Mouse (Mus musculus): Measurements from ENCODE around the gene Ctnna3. TPM values are rescaled to one million over a fixed set of nuclear protein-coding genes. Genes with fewer than 3 reads are reported as not detected.
"Not testable (repeated sequence)": the region's sequence is repeated elsewhere in the genome, so short reads cannot be mapped to it uniquely, and the experiment has no call there.

The Ctnna3 gene
- polyA plus RNA-seq, 1 experiment from 2014 or later, result 18.5 TPM

DNA sequence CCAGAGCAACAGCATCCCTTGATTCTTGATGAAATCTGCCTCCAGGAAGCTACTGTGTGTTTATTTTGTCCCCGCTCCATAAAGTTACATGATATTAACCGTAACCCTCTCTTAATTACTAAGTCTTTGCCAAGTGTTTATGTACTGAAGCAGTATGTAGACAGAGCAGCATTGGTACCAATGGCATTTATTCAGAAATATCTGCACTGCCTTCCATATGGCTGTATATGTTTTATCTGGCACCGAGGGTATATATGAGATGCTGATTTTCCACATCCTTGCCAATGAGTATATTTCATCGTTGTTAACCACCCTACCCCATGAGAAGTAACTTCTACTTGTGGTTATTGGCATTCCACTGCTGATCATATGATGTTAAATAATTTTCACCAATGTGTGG lies 947.9 kb downstream of the Ctnna3 start:
- WGBS, result 85% methylated on average over 4 of the region's 4 CpGs
- no peak overlapping the region for H3K4me3 ChIP-seq
- H3K4me1 ChIP-seq, result no peaks in the 10 kb centered on the region
- H3K4me2 ChIP-seq, result no peak overlapping the region
- H3K27ac ChIP-seq (replicated peaks), result no peak overlapping the region
- H3K9ac ChIP-seq, result no peak overlapping the region
- no peaks in the 10 kb centered on the region for H3K27me3 ChIP-seq (replicated peaks)
- ATAC-seq (ENCODE audit: extremely low read depth, insufficient number of reproducible peaks, low FRiP score, low TSS enrichment), result no peak
- no peaks in the 10 kb centered on the region for H3K9me3 ChIP-seq
- H3K36me3 ChIP-seq, result no peaks in the 10 kb centered on the region

DNA sequence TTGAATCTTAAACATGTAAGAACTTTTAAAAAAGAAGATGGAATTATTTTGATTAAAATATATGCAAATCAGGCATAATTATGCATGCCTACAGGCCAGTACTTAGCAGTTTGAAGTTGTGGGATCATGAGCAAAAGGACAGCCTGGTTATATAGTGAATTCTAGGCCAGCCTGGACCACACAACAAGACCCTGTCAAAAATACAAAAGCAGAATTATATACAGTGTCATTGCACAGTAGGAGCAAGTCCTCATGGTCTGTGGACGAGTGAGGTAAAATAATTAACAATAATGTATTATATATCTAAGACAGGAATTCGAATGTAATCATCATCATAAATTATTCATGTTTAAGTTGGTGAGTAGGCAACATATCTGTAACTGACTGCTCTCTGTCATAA lies 966.7 kb downstream of the Ctnna3 start:
- Histone ChIP-seq H3K27me3 (replicated peaks) (no peaks in the 10 kb centered on the region), H3K9me3 (no peaks in the 10 kb centered on the region), H3K27ac (replicated peaks) (no peak overlapping the region), H3K36me3 (no peaks in the 10 kb centered on the region), H3K4me3 (no peak overlapping the region), H3K9ac (no peak overlapping the region), H3K4me2 (no peak overlapping the region), H3K4me1 (no peaks in the 10 kb centered on the region)
- ATAC-seq (ENCODE audit: extremely low read depth, insufficient number of reproducible peaks, low FRiP score, low TSS enrichment), result no peak
- 58% methylated on average over 2 of the region's 2 CpGs for WGBS

DNA sequence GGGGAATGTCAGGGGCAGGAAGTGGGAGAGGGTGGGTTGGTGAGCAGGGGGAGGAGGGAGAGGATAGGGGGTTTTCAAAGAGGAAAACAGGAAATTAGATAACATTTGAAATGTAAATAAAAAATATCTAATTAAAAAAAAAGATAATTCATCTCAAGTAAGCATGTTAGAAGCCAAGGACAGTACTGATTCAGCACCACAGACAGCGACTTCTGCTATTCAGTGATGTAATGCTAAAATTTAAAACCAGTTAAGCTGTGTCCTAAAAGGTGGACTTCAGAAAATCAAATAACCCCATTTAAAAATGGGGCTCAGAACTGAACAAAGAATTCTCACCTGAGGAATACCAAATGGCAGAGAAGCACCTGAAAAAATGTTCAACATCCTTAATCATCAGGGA lies 988.5 kb downstream of the Ctnna3 start:
- not testable (repeated sequence) for H3K4me2 ChIP-seq; H3K9me3 ChIP-seq; H3K9ac ChIP-seq; H3K27me3 ChIP-seq (replicated peaks); H3K27ac ChIP-seq (replicated peaks); H3K4me1 ChIP-seq; ATAC-seq (ENCODE audit: extremely low read depth, insufficient number of reproducible peaks, low FRiP score, low TSS enrichment); H3K4me3 ChIP-seq; H3K36me3 ChIP-seq
- 17% methylated on average over 1 of the region's 1 CpGs for WGBS

DNA sequence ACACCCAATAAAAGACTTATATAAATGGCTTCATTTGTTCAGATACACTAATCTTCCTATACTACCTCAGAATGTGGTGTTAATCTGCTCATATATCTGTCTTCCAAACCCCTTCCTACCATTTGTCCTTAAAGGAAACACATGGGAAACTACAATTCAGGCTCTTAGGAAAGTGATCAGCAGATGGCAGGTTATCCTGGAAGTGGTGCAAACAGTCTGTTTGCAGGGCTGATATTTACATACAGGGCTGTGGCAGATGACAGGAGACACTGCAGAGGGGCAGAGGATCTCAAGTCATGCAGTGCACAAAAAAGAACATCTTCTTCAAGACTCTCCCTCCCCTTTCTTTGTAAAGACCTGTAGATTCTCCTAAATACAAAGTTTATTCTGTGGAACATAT lies 1008.8 kb downstream of the Ctnna3 start:
- Histone ChIP-seq H3K4me3 (no peak overlapping the region), H3K27me3 (replicated peaks) (no peaks in the 10 kb centered on the region), H3K36me3 (no peaks in the 10 kb centered on the region), H3K4me1 (no peaks in the 10 kb centered on the region), H3K9me3 (no peaks in the 10 kb centered on the region), H3K9ac (no peak overlapping the region), H3K27ac (replicated peaks) (no peak overlapping the region), H3K4me2 (no peak overlapping the region)
- no peak for ATAC-seq (ENCODE audit: extremely low read depth, insufficient number of reproducible peaks, low FRiP score, low TSS enrichment)

DNA sequence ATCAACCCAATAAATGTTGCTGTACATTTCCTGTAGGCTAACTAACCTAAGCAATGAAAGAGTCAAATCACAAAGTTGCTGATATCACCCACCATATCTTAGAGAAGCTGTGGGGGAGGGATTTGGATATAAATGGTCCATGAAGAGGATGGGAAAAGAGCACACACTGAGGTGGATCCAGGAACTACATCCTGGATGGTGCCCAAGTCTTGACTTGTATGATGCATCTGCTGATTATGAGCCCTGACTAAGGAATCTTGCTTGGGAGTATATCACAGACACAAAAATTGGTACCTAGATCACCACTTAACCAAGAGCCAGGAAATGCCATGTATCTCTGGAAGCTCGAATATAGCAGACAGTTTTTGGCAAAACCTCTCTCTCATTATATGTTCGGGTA lies 1018.7 kb downstream of the Ctnna3 start:
- H3K27me3 ChIP-seq (replicated peaks), result no peaks in the 10 kb centered on the region
- no peak overlapping the region for H3K4me2 ChIP-seq
- ATAC-seq (ENCODE audit: extremely low read depth, insufficient number of reproducible peaks, low FRiP score, low TSS enrichment), result no peak
- no peak overlapping the region for H3K9ac ChIP-seq
- H3K9me3 ChIP-seq, result no peaks in the 10 kb centered on the region
- H3K4me1 ChIP-seq, result no peaks in the 10 kb centered on the region
- no peak overlapping the region for H3K4me3 ChIP-seq
- H3K27ac ChIP-seq (replicated peaks), result no peak overlapping the region
- H3K36me3 ChIP-seq, result no peaks in the 10 kb centered on the region
- WGBS, result 71% methylated on average over 2 of the region's 2 CpGs

DNA sequence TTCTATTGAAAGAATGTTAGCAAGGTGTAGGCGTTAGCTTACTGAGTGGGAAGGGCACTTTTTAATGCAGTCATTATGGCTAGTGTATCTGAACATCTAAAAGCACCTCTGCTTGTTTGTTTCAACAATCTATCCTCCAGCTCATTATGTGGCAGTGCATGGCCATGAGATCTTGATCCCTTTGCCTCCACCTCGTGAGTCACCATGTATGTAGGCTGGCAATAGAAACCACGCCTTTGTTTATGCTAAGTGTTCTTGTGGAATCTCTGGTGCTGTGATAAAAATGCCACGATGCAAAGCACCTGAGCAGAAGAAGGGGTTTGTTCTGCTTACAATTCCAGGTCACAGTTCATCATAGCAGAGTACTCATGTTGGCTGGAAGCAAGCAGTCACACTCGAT lies 1053.4 kb downstream of the Ctnna3 start:
- no peak overlapping the region for H3K4me2 ChIP-seq
- peaks cover 4% of the 10 kb centered on the region; the same call in 1 of the 2 replicates for H3K36me3 ChIP-seq
- 67% methylated on average over 5 of the region's 5 CpGs for WGBS
- H3K9me3 ChIP-seq, result no peaks in the 10 kb centered on the region
- no peak overlapping the region for H3K4me3 ChIP-seq
- H3K4me1 ChIP-seq, result no peaks in the 10 kb centered on the region
- no peaks in the 10 kb centered on the region for H3K27me3 ChIP-seq (replicated peaks)
- no peak overlapping the region for H3K9ac ChIP-seq
- no peak for ATAC-seq (ENCODE audit: extremely low read depth, insufficient number of reproducible peaks, low FRiP score, low TSS enrichment)
- H3K27ac ChIP-seq (replicated peaks), result no peak overlapping the region

DNA sequence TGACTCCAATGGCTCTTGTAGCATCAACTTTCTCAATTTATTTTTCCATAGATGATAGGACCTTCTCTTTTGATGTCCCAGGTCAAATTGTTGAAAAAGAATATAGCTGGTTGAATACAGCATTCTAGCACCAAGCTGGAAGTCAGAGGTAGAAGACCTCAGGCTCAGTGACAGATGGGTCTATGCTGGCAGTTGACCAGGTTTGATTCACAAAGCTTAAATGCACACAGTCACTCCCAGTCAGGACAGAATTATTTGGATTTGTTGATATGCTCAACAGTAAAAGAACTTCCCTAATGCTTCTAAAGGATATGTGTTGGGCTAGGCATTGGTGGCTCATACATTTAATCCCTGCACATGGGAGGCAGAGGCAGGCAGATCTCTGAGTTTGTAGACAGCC lies 1059.6 kb downstream of the Ctnna3 start:
- no peaks in the 10 kb centered on the region for H3K9me3 ChIP-seq
- H3K9ac ChIP-seq, result no peak overlapping the region
- H3K36me3 ChIP-seq, result peaks cover 4% of the 10 kb centered on the region; the same call in 1 of the 2 replicates
- H3K4me3 ChIP-seq, result no peak overlapping the region
- H3K27me3 ChIP-seq (replicated peaks), result no peaks in the 10 kb centered on the region
- no peak for ATAC-seq (ENCODE audit: extremely low read depth, insufficient number of reproducible peaks, low FRiP score, low TSS enrichment)
- H3K4me2 ChIP-seq, result no peak overlapping the region
- H3K27ac ChIP-seq (replicated peaks), result no peak overlapping the region
- no peaks in the 10 kb centered on the region for H3K4me1 ChIP-seq

DNA sequence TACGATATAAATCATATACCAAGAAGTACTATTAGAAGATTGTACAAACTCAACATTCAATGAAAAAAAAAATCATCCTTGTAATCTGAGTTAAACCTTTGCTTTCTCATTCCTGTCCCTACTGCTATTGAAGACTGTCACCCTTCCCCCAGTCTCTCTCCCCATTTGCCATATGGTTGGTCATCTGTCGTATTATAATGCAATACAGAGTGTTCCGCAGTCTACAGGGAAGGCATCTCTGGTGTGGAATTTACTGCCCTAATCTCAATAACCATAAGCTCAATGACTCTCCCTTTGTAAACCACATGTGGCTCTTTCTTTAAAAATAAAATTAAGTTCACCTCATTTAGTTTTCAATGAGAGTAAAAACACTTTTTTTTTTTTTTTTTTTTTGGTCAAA lies 1113.7 kb downstream of the Ctnna3 start:
- no peak overlapping the region for H3K27ac ChIP-seq (replicated peaks)
- ATAC-seq (ENCODE audit: extremely low read depth, insufficient number of reproducible peaks, low FRiP score, low TSS enrichment), result no peak
- no peaks in the 10 kb centered on the region for H3K4me1 ChIP-seq
- H3K36me3 ChIP-seq, result no peaks in the 10 kb centered on the region
- H3K4me2 ChIP-seq, result no peak overlapping the region
- no peak overlapping the region for H3K4me3 ChIP-seq
- WGBS, result 76% methylated on average over 3 of the region's 3 CpGs
- H3K27me3 ChIP-seq (replicated peaks), result no peaks in the 10 kb centered on the region
- H3K9me3 ChIP-seq, result no peaks in the 10 kb centered on the region
- H3K9ac ChIP-seq, result no peak overlapping the region

DNA sequence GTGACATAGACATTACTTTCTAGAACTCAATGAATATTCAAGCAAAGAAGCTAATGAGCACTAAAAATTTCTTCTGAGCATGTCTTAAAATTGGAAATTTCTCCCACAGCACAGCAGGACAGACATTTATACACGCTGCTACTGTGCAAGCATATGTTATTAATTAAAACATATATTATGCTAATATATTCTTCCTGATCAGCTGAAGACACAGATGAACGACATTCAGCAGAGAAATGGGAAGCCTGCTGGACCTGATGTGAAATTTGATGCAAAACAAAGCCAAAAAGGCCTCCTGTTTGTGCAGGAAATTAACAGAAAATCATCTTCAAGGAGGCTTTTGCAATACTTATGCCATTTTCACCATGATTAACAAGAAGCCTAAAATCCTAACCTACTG lies 1114.5 kb downstream of the Ctnna3 start:
- ATAC-seq (ENCODE audit: extremely low read depth, insufficient number of reproducible peaks, low FRiP score, low TSS enrichment), result no peak
- H3K4me2 ChIP-seq, result no peak overlapping the region
- no peak overlapping the region for H3K27ac ChIP-seq (replicated peaks)
- H3K27me3 ChIP-seq (replicated peaks), result no peaks in the 10 kb centered on the region
- H3K4me1 ChIP-seq, result no peaks in the 10 kb centered on the region
- no peak overlapping the region for H3K9ac ChIP-seq
- 68% methylated on average over 2 of the region's 2 CpGs for WGBS
- no peaks in the 10 kb centered on the region for H3K36me3 ChIP-seq
- no peak overlapping the region for H3K4me3 ChIP-seq
- H3K9me3 ChIP-seq, result no peaks in the 10 kb centered on the region

DNA sequence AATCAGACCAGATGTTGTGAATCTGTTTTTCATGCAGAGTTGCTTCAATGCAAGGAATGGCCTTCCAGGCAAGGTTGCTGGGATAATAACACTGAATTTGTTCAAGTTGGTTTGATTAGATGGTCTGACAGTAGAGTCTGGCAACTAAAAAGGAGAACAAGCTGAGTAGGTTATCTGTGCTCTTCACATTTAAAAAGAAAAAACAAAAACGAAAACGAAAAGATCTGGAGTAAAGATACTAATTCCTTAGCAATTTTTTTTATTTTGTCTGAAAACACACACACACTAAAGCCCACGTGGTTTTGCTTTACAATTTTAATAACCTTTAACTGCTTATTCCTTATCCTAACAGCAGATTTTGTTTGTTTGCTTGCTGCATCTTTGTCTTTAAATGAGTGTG lies 1141.4 kb downstream of the Ctnna3 start:
- no peak overlapping the region for H3K9ac ChIP-seq
- ATAC-seq (ENCODE audit: extremely low read depth, insufficient number of reproducible peaks, low FRiP score, low TSS enrichment), result no peak
- H3K4me2 ChIP-seq, result no peak overlapping the region
- no peak overlapping the region for H3K4me3 ChIP-seq
- H3K4me1 ChIP-seq, result no peaks in the 10 kb centered on the region
- H3K9me3 ChIP-seq, result no peaks in the 10 kb centered on the region
- H3K27me3 ChIP-seq (replicated peaks), result no peaks in the 10 kb centered on the region
- 63% methylated on average over 3 of the region's 3 CpGs for WGBS
- H3K36me3 ChIP-seq, result no peaks in the 10 kb centered on the region
- no peak overlapping the region for H3K27ac ChIP-seq (replicated peaks)

DNA sequence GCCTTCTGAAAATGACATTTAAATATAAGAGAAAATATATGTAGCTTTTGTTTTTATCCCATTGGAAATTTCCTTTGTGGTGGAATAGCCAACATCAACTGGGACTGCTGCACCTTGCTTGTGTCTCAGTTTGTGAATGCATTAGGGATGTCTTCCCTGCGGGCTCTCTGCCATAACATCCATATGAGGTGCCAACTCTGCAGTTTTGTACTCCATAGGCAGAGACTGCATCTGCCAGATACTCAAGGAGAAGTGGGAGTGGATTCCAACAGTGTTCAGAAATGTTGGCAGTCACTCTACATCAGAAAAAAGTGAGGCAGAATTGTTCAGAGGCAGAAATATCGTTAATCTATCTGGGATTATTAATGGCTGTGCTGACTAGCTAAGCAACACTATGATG lies 1158.2 kb downstream of the Ctnna3 start:
- Histone ChIP-seq H3K4me2 (no peak overlapping the region), H3K4me1 (no peaks in the 10 kb centered on the region), H3K36me3 (no peaks in the 10 kb centered on the region), H3K4me3 (no peak overlapping the region), H3K9me3 (no peaks in the 10 kb centered on the region), H3K27me3 (replicated peaks) (no peaks in the 10 kb centered on the region), H3K9ac (no peak overlapping the region), H3K27ac (replicated peaks) (no peak overlapping the region)
- 77% methylated on average over 2 of the region's 2 CpGs for WGBS
- ATAC-seq (ENCODE audit: extremely low read depth, insufficient number of reproducible peaks, low FRiP score, low TSS enrichment), result no peak

DNA sequence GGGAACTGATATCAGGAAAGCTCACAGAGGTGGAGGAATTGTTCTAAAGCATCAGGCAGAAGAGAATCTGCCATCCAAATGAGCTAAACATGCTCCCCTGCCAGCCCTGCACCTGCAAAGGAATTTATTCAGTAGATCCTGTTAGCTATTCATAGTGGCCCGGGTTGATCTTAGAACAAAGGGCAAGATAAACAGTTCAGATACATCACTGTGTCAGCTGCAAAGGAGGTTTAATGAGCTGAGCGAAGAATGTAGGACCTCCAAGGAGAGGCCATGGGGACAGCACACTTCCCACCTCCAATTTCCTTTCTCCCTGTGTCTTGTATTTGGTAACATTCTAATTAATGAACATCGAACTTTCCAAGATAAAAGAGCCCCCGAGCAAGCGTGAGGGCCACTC lies 1206.9 kb downstream of the Ctnna3 start:
- no peaks in the 10 kb centered on the region for H3K36me3 ChIP-seq
- H3K4me1 ChIP-seq, result no peaks in the 10 kb centered on the region
- no peak overlapping the region for H3K9ac ChIP-seq
- no peak overlapping the region for H3K27ac ChIP-seq (replicated peaks)
- ATAC-seq (ENCODE audit: extremely low read depth, insufficient number of reproducible peaks, low FRiP score, low TSS enrichment), result no peak
- no peak overlapping the region for H3K4me2 ChIP-seq
- no peaks in the 10 kb centered on the region for H3K27me3 ChIP-seq (replicated peaks)
- WGBS, result 67% methylated on average over 5 of the region's 5 CpGs
- no peaks in the 10 kb centered on the region for H3K9me3 ChIP-seq
- H3K4me3 ChIP-seq, result no peak overlapping the region

DNA sequence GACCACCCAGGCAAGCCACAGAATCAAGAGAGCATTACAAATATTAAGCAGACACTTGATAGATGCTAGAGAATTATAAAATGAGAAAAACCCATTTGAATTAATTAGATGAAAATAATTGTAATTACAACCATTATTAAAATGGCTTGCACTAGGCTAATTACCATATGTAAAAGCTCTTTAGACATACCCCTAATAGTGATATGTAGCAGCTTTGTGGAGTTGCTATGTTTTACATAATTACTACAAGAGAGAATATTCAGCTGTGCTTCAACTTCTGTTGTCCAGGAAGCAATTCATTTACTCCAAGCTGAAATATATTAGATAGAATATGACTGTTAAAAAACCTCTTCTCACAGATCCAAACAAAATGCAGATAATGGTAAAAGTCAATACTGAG lies 1209.2 kb downstream of the Ctnna3 start:
- no peak overlapping the region for H3K4me2 ChIP-seq
- H3K4me3 ChIP-seq, result no peak overlapping the region
- ATAC-seq (ENCODE audit: extremely low read depth, insufficient number of reproducible peaks, low FRiP score, low TSS enrichment), result no peak
- no peaks in the 10 kb centered on the region for H3K9me3 ChIP-seq
- no peaks in the 10 kb centered on the region for H3K27me3 ChIP-seq (replicated peaks)
- H3K4me1 ChIP-seq, result no peaks in the 10 kb centered on the region
- no peaks in the 10 kb centered on the region for H3K36me3 ChIP-seq
- H3K9ac ChIP-seq, result no peak overlapping the region
- no peak overlapping the region for H3K27ac ChIP-seq (replicated peaks)

Measured in heart, embryonic 13.5 days (tissue).